Mouse (Mus musculus): ENCODE results near the gene Gm49711. TPM values are rescaled to one million over a fixed set of nuclear protein-coding genes. Genes with fewer than 3 reads are reported as not detected.

Gm49711 gene
- total and polyA plus RNA-seq, 3 experiments: not detected

GRCm38 (mm10) chr16:92148367-92148728, 90.2 kb downstream of the Gm49711 start:
- no peak overlapping the region for H3K4me2 ChIP-seq (ENCODE audit: insufficient read depth, low read depth, poor library complexity, severe bottlenecking)
- no peaks in the 10 kb centered on the region for H3K79me2 ChIP-seq (replicated peaks; ENCODE audit: control insufficient read depth, extremely low read depth, insufficient read depth, poor library complexity, severe bottlenecking)
- H3K27ac ChIP-seq (ENCODE audit: insufficient read depth, low read depth): no peak overlapping the region
- TF ChIP-seq NELFE (IDR thresholded peaks at IDR 0.05; ENCODE audit: low read depth, low read length) (no peak), CTCF (conservative IDR thresholded peaks at IDR 0.05 in 1 of 2, IDR thresholded peaks at IDR 0.05 in 1 of 2; ENCODE audit: low read depth in 2 of 2, low read length in 2 of 2) (no peak), MAFK (IDR thresholded peaks at IDR 0.05; ENCODE audit: insufficient replicate concordance, low read length) (no peak), ZMIZ1 (IDR thresholded peaks at IDR 0.05; ENCODE audit: low read depth, low read length) (no peak), RAD21 (IDR thresholded peaks at IDR 0.05; ENCODE audit: low read depth, low read length) (no peak), JUND (conservative IDR thresholded peaks at IDR 0.05; ENCODE audit: low read depth, low read length) (no peak), USF1 (IDR thresholded peaks at IDR 0.05; ENCODE audit: low read depth, low read length) (no peak), MYC (IDR thresholded peaks at IDR 0.05; ENCODE audit: low read depth, low read length) (no peak), SIN3A (IDR thresholded peaks at IDR 0.05; ENCODE audit: low read length) (no peak), CHD2 (IDR thresholded peaks at IDR 0.05; ENCODE audit: low read length) (no peak), ELF1 (IDR thresholded peaks at IDR 0.05; ENCODE audit: low read depth, low read length) (no peak)
- H3K4me1 ChIP-seq (ENCODE audit: control insufficient read depth in 1 of 2, insufficient read depth in 2 of 2): no peaks in the 10 kb centered on the region
- in situ Hi-C loops (cut with MboI; ENCODE audit: low pct_ligation_motif_present, low pct_unique_long_range_greater_than_20kb, low sequenced_read_pairs) (no loop called here), dilution Hi-C loops (cut with MboI; ENCODE audit: extremely low pct_ligation_motif_present, extremely low pct_unique_long_range_greater_than_20kb, low sequenced_read_pairs) (no loop called here)
- H3K9ac ChIP-seq (ENCODE audit: insufficient read depth, low read depth): no peak overlapping the region
- no peak for DNase-seq (ENCODE audit: extremely low read depth)
- no peaks in the 10 kb centered on the region for H3K27me3 ChIP-seq (replicated peaks)
- H3K4me3 ChIP-seq (replicated peaks in 1 of 3; ENCODE audit: low read depth in 2 of 3, low read length in 2 of 3, poor library complexity in 1 of 3): no peak overlapping the region
- no peaks in the 10 kb centered on the region for H3K9me3 ChIP-seq (replicated peaks; ENCODE audit: low read length)
- H3K36me3 ChIP-seq (replicated peaks in 1 of 2; ENCODE audit: control insufficient read depth in 1 of 2, insufficient read depth in 1 of 2, low read length in 1 of 2): no peaks in the 10 kb centered on the region

GRCm38 (mm10) chr16:92150975-92151374, 92.9 kb downstream of the Gm49711 start:
- H3K4me3 ChIP-seq (replicated peaks in 1 of 3; ENCODE audit: low read depth in 2 of 3, low read length in 2 of 3, poor library complexity in 1 of 3): no peak overlapping the region
- no peak overlapping the region for H3K9ac ChIP-seq (ENCODE audit: insufficient read depth, low read depth)
- no peak for DNase-seq (ENCODE audit: extremely low read depth)
- no peaks in the 10 kb centered on the region for H3K9me3 ChIP-seq (replicated peaks; ENCODE audit: low read length)
- H3K4me2 ChIP-seq (ENCODE audit: insufficient read depth, low read depth, poor library complexity, severe bottlenecking): no peak overlapping the region
- dilution Hi-C loops (cut with MboI; ENCODE audit: extremely low pct_ligation_motif_present, extremely low pct_unique_long_range_greater_than_20kb, low sequenced_read_pairs) (no loop called here), in situ Hi-C loops (cut with MboI; ENCODE audit: low pct_ligation_motif_present, low pct_unique_long_range_greater_than_20kb, low sequenced_read_pairs) (no loop called here)
- no peaks in the 10 kb centered on the region for H3K79me2 ChIP-seq (replicated peaks; ENCODE audit: control insufficient read depth, extremely low read depth, insufficient read depth, poor library complexity, severe bottlenecking)
- H3K36me3 ChIP-seq (replicated peaks in 1 of 2; ENCODE audit: control insufficient read depth in 1 of 2, insufficient read depth in 1 of 2, low read length in 1 of 2): no peaks in the 10 kb centered on the region
- H3K27ac ChIP-seq (ENCODE audit: insufficient read depth, low read depth): no peak overlapping the region
- H3K4me1 ChIP-seq (ENCODE audit: control insufficient read depth in 1 of 2, insufficient read depth in 2 of 2): peaks cover 2 to 3% of the 10 kb centered on the region in 2 experiments; a peak in 2 of 4 replicates
- TF ChIP-seq UBTF (IDR thresholded peaks at IDR 0.05; ENCODE audit: low read depth, low read length) (no peak), E2F4 (IDR thresholded peaks at IDR 0.05; ENCODE audit: insufficient replicate concordance, low read depth, low read length) (no peak), CTCF (conservative IDR thresholded peaks at IDR 0.05 in 1 of 2, IDR thresholded peaks at IDR 0.05 in 1 of 2; ENCODE audit: low read depth in 2 of 2, low read length in 2 of 2) (no peak), CHD1 (IDR thresholded peaks at IDR 0.05; ENCODE audit: low read depth, low read length) (no peak), ZNF384 (IDR thresholded peaks at IDR 0.05; ENCODE audit: low read depth, low read length) (no peak), MAX (IDR thresholded peaks at IDR 0.05; ENCODE audit: low read length) (no peak), MAZ (IDR thresholded peaks at IDR 0.05; ENCODE audit: low read depth, low read length) (no peak)
- H3K27me3 ChIP-seq (replicated peaks): no peaks in the 10 kb centered on the region
